Mouse (Mus musculus) hindbrain, embryonic 16.5 days (tissue): Measurements from ENCODE around the gene Homer1. TPM values are rescaled to one million over a fixed set of nuclear protein-coding genes. Genes with fewer than 3 reads are reported as not detected.
A peak's percentile ranks its signal among the peaks of the same experiment; 100 is the strongest.

Experiments
- ATAC-seq: fragments of 200-750 bp; cut with Nextera tagmentation; 2 replicates; pipeline ENCODE4 v1.8.0; 2017; ENCODE audit warnings: moderate TSS enrichment, moderate library complexity
- H3K27ac ChIP-seq: fragments of 300-500 bp; sonication (generic); 2 replicates; pipeline ENCODE4 v1.5.1; 2014; ENCODE audit warnings: low read depth, mild to moderate bottlenecking, control low read depth, low read length, moderate library complexity
- H3K27me3 ChIP-seq: fragments of 300-500 bp; sonication (generic); replicated peaks from 2 replicates; pipeline ENCODE4 v1.6.1; 2014; ENCODE audit warnings: low read length; ENCODE audit not compliant: control insufficient read depth, insufficient read depth
- H3K36me3 ChIP-seq: fragments of 300-500 bp; sonication (generic); 2 replicates; pipeline ENCODE4 v1.6.1; 2014; ENCODE audit warnings: mild to moderate bottlenecking, low read length, moderate library complexity, mixed read lengths; ENCODE audit not compliant: control insufficient read depth, insufficient read depth
- H3K4me1 ChIP-seq: fragments of 300-500 bp; sonication (generic); 2 replicates; pipeline ENCODE4 v1.6.1; 2014; ENCODE audit warnings: low read depth, low read length; ENCODE audit not compliant: control insufficient read depth, insufficient read depth
- H3K4me2 ChIP-seq: fragments of 300-500 bp; sonication (generic); 2 replicates; pipeline ENCODE4 v1.6.1; 2014; ENCODE audit warnings: mild to moderate bottlenecking, low read length, control low read depth, moderate library complexity
- H3K4me3 ChIP-seq: fragments of 300-500 bp; sonication (generic); 2 replicates; pipeline ENCODE4 v1.5.1; 2014; ENCODE audit warnings: mild to moderate bottlenecking, low read length, control low read depth, moderate library complexity
- H3K9ac ChIP-seq: fragments of 300-500 bp; sonication (generic); 2 replicates; pipeline ENCODE4 v1.6.1; 2014; ENCODE audit warnings: low read depth, mild to moderate bottlenecking, control low read depth, low read length, moderate library complexity
- H3K9me3 ChIP-seq: fragments of 300-500 bp; sonication (generic); 2 replicates; pipeline ENCODE4 v1.6.1; 2014; ENCODE audit warnings: mild to moderate bottlenecking, low read length, moderate library complexity; ENCODE audit not compliant: control insufficient read depth
- WGBS: fragments of 180-500 bp; shearing (Covaris S2); extraction: QIAGEN DNeasy Blood & Tissue Kit; methylation state at CpG from one replicate; pipeline ENCODE4 v1.1.7; 2014; 5-methylcytosine and 5-hydroxymethylcytosine counted together
- polyA plus RNA-seq: library from polyadenylated mRNA; unstranded; fragments of >200 nt; fragmentation: Nextera tagmentation; extraction: Ambion mirVana; gene quantifications from 2 replicates; pipeline ENCODE4 v1.2.1, GENCODE M21; 2015

Gene Homer1
- polyA plus RNA-seq, 1 experiment from 2014 or later, result 9.6 TPM

DNA sequence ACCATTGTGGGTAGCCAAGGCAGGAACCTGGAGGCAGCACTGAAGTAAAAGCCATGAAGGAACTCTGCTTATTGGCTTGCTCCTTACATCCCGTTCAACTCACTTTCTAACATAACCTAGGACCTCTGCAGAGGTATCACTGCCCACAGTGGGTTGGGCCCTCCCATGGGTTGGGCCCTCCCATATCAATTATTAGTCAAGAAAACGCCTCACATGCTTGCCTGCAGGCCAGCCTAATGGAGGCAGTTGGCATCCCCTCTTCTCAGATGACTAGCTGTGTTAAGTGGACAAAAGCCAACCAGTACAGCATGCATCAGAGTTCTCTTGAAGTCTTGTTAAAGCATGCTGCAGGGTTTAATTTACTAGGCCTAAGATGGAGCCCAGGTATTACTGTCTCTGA, 52.6 kb downstream of the Homer1 start:
- H3K27ac ChIP-seq, result no peak overlapping the region
- no peaks in the 10 kb centered on the region for H3K4me1 ChIP-seq
- H3K4me2 ChIP-seq, result no peak overlapping the region
- H3K4me3 ChIP-seq, result no peak overlapping the region
- H3K9ac ChIP-seq, result no peak overlapping the region
- 77% methylated on average over 2 of the region's 2 CpGs for WGBS
- no peak for ATAC-seq
- no peaks in the 10 kb centered on the region for H3K27me3 ChIP-seq
- H3K36me3 ChIP-seq, result peaks cover 2% of the 10 kb centered on the region; the same call in 1 of the 2 replicates
- no peaks in the 10 kb centered on the region for H3K9me3 ChIP-seq

- Histone ChIP-seq H3K4me3 (no peak overlapping the region), H3K4me1 (no peaks in the 10 kb centered on the region), H3K36me3 (no peaks in the 10 kb centered on the region; the same call in 1 of the 2 replicates), H3K27me3 (no peaks in the 10 kb centered on the region), H3K4me2 (no peak overlapping the region), H3K27ac (no peak overlapping the region), H3K9ac (no peak overlapping the region), H3K9me3 (no peaks in the 10 kb centered on the region)
- ATAC-seq, result 0 out of 2 replicates have a peak, but pooled peaks have one; percentile 60
- 70% methylated on average over 7 of the region's 7 CpGs for WGBS
Measured at GRCm38 (mm10) chr13:93354420-93355278, 55.2 kb downstream of the Homer1 start.

- Histone ChIP-seq H3K9me3 (no peaks in the 10 kb centered on the region), H3K27ac (no peak overlapping the region), H3K4me1 (no peaks in the 10 kb centered on the region), H3K27me3 (no peaks in the 10 kb centered on the region), H3K4me3 (no peak overlapping the region), H3K36me3 (no peaks in the 10 kb centered on the region), H3K4me2 (no peak overlapping the region), H3K9ac (no peak overlapping the region)
- no peak for ATAC-seq
- WGBS, result 84% methylated on average over 6 of the region's 6 CpGs
Measured at GRCm38 (mm10) chr13:93355279-93355587, 55.8 kb downstream of the Homer1 start.

GRCm38 (mm10) chr13:93358522-93358921, 59.1 kb downstream of the Homer1 start:
- Histone ChIP-seq H3K9ac (no peak overlapping the region), H3K9me3 (no peaks in the 10 kb centered on the region), H3K4me2 (no peak overlapping the region), H3K27me3 (no peaks in the 10 kb centered on the region), H3K4me1 (no peaks in the 10 kb centered on the region), H3K27ac (no peak overlapping the region), H3K4me3 (no peak overlapping the region), H3K36me3 (no peaks in the 10 kb centered on the region)
- no peak for ATAC-seq
- WGBS, result 100% methylated on average over 1 of the region's 1 CpGs

DNA sequence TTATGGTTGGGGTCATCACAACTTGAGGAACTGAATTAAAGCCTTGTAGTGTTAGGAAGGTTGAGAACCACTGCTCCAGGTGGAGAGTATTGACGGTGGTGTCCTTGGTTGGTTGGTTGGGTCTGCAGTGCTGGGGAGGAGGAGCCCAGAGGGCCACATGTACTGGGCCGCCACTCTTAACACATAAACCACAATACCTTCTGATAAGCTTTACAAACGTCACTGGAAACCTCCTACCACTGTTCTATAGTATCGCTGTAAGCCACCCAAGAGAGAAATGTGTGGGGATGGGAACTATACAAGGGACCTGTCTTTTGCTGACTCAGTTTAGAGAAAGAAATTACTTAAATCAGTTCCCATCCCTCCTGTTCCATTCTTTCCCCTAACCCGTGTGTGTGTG, 68.1 kb downstream of the Homer1 start:
- no peak overlapping the region for H3K27ac ChIP-seq
- H3K4me3 ChIP-seq, result no peak overlapping the region
- H3K27me3 ChIP-seq, result no peaks in the 10 kb centered on the region
- no peaks in the 10 kb centered on the region for H3K36me3 ChIP-seq
- no peaks in the 10 kb centered on the region for H3K9me3 ChIP-seq
- H3K4me1 ChIP-seq, result no peaks in the 10 kb centered on the region
- H3K9ac ChIP-seq, result no peak overlapping the region
- H3K4me2 ChIP-seq, result no peak overlapping the region
- no peak for ATAC-seq
- 88% methylated on average over 5 of the region's 5 CpGs for WGBS

DNA sequence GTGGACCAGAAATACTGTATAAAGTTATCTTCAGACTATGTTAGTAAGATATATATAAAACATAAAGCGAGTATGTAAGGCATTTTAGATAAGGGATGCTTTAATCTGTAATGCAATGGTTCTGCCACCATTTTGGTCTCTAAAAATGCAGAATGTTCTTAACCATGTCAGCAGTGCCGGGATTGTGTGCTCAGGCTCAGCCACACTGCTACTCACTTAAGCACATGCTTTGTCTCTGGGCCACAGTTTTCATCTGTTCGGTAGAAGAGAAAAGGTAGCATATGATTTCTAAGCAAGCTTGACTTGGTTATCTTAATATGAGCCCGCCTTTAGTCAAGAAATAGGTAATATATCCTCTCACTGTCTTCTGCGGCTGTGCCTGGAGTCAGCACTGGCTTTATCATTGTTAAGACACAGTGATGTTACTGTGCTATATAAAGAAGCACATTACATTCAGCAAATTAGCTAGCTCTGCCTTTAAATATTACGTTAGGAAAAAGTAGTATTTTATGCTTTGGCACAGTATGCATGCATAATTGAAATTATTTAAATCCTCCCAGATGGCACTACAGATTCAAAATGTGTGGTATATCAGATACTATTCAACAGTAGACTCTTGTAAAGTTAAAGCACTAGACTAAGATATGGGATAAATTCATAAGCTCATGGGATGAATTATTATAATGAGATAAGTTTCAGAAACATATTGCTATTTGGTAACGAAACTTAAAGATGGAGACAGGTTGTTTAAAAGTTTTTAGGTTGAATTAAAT, 69.6 kb downstream of the Homer1 start:
- Histone ChIP-seq H3K4me3 (no peak overlapping the region), H3K4me1 (no peaks in the 10 kb centered on the region), H3K27me3 (no peaks in the 10 kb centered on the region), H3K27ac (no peak overlapping the region), H3K4me2 (no peak overlapping the region), H3K9ac (no peak overlapping the region), H3K9me3 (no peaks in the 10 kb centered on the region), H3K36me3 (no peaks in the 10 kb centered on the region)
- no peak for ATAC-seq
- 93% methylated on average over 7 of the region's 7 CpGs for WGBS

DNA sequence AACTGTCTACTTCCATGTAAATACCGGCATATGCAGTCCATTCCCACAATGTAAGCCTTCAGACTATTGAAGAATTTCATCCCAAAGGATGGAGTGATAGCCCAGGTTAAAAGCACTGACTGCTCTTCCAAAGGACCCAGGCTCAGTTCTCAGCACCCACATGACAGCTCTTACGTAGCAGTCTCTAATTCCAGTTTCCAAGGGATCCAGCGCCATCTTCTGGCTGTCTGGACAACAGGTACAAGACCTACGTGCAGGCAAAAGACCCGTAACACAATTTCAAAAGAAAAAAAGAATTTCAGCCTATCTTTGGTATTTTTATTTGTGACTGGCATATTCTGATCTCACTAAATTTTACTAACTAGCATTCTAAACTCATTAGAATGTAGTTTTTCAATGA, 75.0 kb downstream of the Homer1 start:
- no peak overlapping the region for H3K9ac ChIP-seq
- H3K4me2 ChIP-seq, result no peak overlapping the region
- ATAC-seq, result no peak
- H3K27me3 ChIP-seq, result no peaks in the 10 kb centered on the region
- no peaks in the 10 kb centered on the region for H3K4me1 ChIP-seq
- H3K36me3 ChIP-seq, result no peaks in the 10 kb centered on the region
- 95% methylated on average over 5 of the region's 5 CpGs for WGBS
- no peak overlapping the region for H3K4me3 ChIP-seq
- no peak overlapping the region for H3K27ac ChIP-seq
- H3K9me3 ChIP-seq, result no peaks in the 10 kb centered on the region

DNA sequence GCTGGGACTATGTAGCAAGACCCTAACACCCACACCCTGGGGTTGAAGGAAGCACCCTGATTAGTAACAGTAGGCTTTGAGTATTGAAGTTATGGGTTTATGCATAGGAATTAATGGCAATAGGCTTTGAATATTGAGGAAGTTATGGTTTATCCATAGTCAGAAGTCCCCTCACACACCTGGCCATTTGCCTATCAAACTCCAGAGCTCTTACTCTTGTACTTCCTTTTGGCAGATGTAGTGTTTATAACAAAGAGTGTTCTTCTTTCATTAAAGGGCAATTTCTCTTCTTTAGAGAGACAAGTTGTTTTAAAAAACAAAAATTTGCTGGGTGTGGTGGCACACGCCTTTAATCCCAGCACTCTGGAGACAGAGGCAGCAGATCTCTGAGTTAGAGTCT, 79.1 kb downstream of the Homer1 start:
- no peak overlapping the region for H3K9ac ChIP-seq
- no peaks in the 10 kb centered on the region for H3K4me1 ChIP-seq
- no peak overlapping the region for H3K27ac ChIP-seq
- no peak overlapping the region for H3K4me3 ChIP-seq
- WGBS, result 91% methylated on average over 1 of the region's 1 CpGs
- H3K27me3 ChIP-seq, result no peaks in the 10 kb centered on the region
- ATAC-seq, result no peak
- H3K4me2 ChIP-seq, result no peak overlapping the region
- no peaks in the 10 kb centered on the region for H3K9me3 ChIP-seq
- H3K36me3 ChIP-seq, result peaks cover 2% of the 10 kb centered on the region; the same call in 1 of the 2 replicates

- Histone ChIP-seq H3K9ac (no peak overlapping the region), H3K9me3 (no peaks in the 10 kb centered on the region), H3K4me1 (no peaks in the 10 kb centered on the region), H3K27ac (no peak overlapping the region), H3K27me3 (no peaks in the 10 kb centered on the region), H3K4me2 (no peak overlapping the region), H3K4me3 (no peak overlapping the region), H3K36me3 (peaks cover 2% of the 10 kb centered on the region; the same call in 1 of the 2 replicates)
- ATAC-seq, result no peak
- WGBS, result 95% methylated on average over 8 of the region's 8 CpGs
Measured at GRCm38 (mm10) chr13:93380399-93381063, 81.1 kb downstream of the Homer1 start.
